Mouse (Mus musculus) lung, embryonic 14.5 days (tissue): ENCODE results near the gene Fam219a. TPM values are rescaled to one million over a fixed set of nuclear protein-coding genes. Genes with fewer than 3 reads are reported as not detected.

Experiments used
- ATAC-seq: fragments of 200-750 bp; cut with Nextera tagmentation; 2 replicates; pipeline ENCODE4 v1.8.0; 2017; ENCODE audit warnings: mild to moderate bottlenecking, moderate TSS enrichment, moderate library complexity; ENCODE audit not compliant: insufficient read depth
- DNase-seq: peaks from one replicate; pipeline ENCODE4 v3.0.0-alpha.2; 2015
- H3K27ac ChIP-seq: fragments of 300-500 bp; sonication (generic); 2 replicates; pipeline ENCODE4 v1.5.1; 2014; ENCODE audit warnings: low read depth, mild to moderate bottlenecking, moderate library complexity
- H3K27me3 ChIP-seq: fragments of 300-500 bp; sonication (generic); 2 replicates; pipeline ENCODE4 v1.6.1; 2014; ENCODE audit warnings: low read length, control low read depth; ENCODE audit not compliant: insufficient read depth
- H3K36me3 ChIP-seq: fragments of 300-500 bp; sonication (generic); 2 replicates; pipeline ENCODE4 v1.6.1; 2014; ENCODE audit warnings: control low read depth; ENCODE audit not compliant: insufficient read depth
- H3K4me1 ChIP-seq: fragments of 300-500 bp; sonication (generic); 2 replicates; pipeline ENCODE4 v1.6.1; 2014; ENCODE audit warnings: antibody characterized with exemption, control low read depth; ENCODE audit not compliant: insufficient read depth
- H3K4me2 ChIP-seq: fragments of 300-500 bp; sonication (generic); 2 replicates; pipeline ENCODE4 v1.6.1; 2014; ENCODE audit warnings: mild to moderate bottlenecking
- H3K4me3 ChIP-seq: fragments of 300-500 bp; sonication (generic); 2 replicates; pipeline ENCODE4 v1.5.1; 2014; ENCODE audit warnings: low read depth, low read length
- H3K9ac ChIP-seq: fragments of 300-500 bp; sonication (generic); 2 replicates; pipeline ENCODE4 v1.6.1; 2014
- H3K9me3 ChIP-seq: fragments of 300-500 bp; sonication (generic); 2 replicates; pipeline ENCODE4 v1.6.1; 2016; ENCODE audit warnings: low read depth, low read length, control low read depth
- CTCF ChIP-seq: IDR thresholded peaks from 2 replicates; pipeline ENCODE4 v1.5.1; 2016; ENCODE audit warnings: antibody characterized with exemption, low read depth
- WGBS: fragments of 180-500 bp; shearing (Covaris S2); extraction: QIAGEN DNeasy Blood & Tissue Kit; methylation state at CpG from one replicate; pipeline ENCODE4 v1.1.7; 2014; 5-methylcytosine and 5-hydroxymethylcytosine counted together
- polyA plus RNA-seq: library from polyadenylated mRNA; unstranded; fragments of >200 nt; fragmentation: Nextera tagmentation; extraction: Ambion mirVana; gene quantifications from 2 replicates; pipeline ENCODE4 v1.2.1, GENCODE M21; 2014

Gene Fam219a
- polyA plus RNA-seq, 1 experiment from 2014 or later, result 2.0 TPM

DNA sequence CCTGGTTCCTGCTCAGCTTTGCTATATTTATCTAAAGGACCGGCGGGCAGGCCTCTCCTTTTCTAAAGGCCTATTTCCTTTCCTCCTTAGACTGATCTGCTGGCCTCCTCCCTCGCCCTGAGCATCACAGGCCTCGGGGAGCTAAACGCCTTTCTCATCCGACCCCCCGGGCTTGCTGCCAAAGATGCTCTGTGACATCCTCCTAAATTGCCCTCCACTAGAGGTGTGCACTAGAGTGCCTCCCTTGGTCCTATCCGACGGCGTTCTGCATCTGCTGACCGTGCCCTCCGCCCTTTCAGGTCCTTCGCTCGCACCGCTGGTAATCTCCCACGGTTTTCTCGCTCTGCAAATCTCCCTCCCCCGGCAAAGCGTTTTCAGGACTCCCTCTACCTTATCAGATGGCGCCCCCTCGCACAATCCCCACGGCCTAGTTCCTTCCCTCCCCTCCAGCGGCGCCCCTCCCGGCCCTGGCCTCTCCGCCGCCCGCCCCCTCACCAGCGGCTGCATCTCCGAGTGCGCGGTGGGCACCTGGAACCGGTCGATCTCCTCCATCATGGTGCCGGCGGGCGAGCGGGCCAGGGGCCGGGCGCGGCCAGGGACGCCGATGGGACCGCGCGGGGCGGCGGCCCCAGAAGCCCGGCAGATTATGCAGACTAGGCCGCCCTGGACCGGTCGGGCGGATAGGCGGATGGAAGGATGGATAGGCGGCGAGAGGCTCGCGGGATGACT is 492 bp downstream of the Fam219a start:
- H3K4me2 ChIP-seq, result peak overlapping the region; percentile 94
- H3K27ac ChIP-seq, result no peak overlapping the region
- ATAC-seq (peak; percentile 9; the same call in 1 of the 2 replicates), DNase-seq (peak; percentile 46)
- H3K9ac ChIP-seq, result peak overlapping the region; percentile 66
- peak overlapping the region; percentile 70 for H3K4me3 ChIP-seq
- no peaks in the 10 kb centered on the region for H3K27me3 ChIP-seq
- TF ChIP-seq CTCF, result no peak; the same call in 1 of the 2 replicates
- WGBS, result 1% methylated on average over 58 of the region's 58 CpGs
- H3K9me3 ChIP-seq, result no peaks in the 10 kb centered on the region
- H3K4me1 ChIP-seq, result peaks cover 6% of the 10 kb centered on the region; the same call in 1 of the 2 replicates
- H3K36me3 ChIP-seq, result no peaks in the 10 kb centered on the region

DNA sequence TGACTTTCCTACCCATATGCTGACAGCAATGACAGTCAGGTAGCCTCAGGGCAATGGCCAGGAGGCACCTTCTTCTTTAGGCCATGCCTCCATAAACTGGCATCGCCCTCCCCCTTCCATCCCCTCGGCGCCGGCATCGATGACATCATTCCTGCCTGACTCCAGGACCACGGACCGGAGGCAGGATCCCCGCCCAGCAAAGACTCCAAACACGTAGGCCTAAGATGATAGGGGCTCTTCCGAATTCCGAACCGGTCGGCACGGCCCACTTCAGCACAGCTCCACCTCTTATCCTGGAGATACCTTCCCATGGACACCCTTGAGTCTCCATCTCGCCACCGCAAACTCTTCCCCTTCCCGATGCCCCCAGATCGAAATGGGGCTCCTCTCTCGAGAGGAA is 1.1 kb downstream of the Fam219a start:
- H3K36me3 ChIP-seq, result no peaks in the 10 kb centered on the region
- peaks cover 6% of the 10 kb centered on the region; the same call in 1 of the 2 replicates for H3K4me1 ChIP-seq
- ATAC-seq, result no peak
- H3K27me3 ChIP-seq, result no peaks in the 10 kb centered on the region
- peak overlapping the region; percentile 70 for H3K4me3 ChIP-seq
- H3K9me3 ChIP-seq, result no peaks in the 10 kb centered on the region
- H3K9ac ChIP-seq, result peak overlapping the region; percentile 66; the same call in 1 of the 2 replicates
- no peak for TF ChIP-seq CTCF
- peak overlapping the region; percentile 94 for H3K4me2 ChIP-seq
- no peak overlapping the region for H3K27ac ChIP-seq
- peak; percentile 27 for DNase-seq
- WGBS, result 7% methylated on average over 19 of the region's 19 CpGs

DNA sequence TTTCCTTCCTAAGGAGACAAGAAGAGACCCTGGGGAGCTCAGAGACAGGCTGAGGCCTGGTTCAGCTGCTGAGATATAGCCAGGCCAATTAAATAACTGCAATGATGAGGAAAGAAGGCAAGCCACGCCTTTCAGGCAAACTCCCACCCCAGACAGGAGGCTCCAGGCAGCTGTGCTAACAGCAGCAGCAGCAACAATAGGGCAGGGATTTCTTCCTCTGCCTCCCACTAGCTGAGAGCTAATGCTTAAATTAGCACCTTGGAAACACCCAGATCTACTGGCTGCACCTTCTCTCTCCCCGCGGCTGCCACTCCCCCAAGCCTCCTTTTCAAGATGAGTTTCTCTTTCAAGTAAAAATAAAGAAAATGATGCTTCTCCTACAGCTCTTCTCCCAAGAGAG is 3.2 kb downstream of the Fam219a start:
- no peak overlapping the region for H3K4me3 ChIP-seq
- H3K4me1 ChIP-seq, result peaks cover 6% of the 10 kb centered on the region; the same call in 1 of the 2 replicates
- H3K9ac ChIP-seq, result no peak overlapping the region
- H3K36me3 ChIP-seq, result no peaks in the 10 kb centered on the region
- WGBS, result 4% methylated on average over 3 of the region's 3 CpGs
- no peaks in the 10 kb centered on the region for H3K27me3 ChIP-seq
- no peak for DNase-seq
- ATAC-seq, result no peak
- no peaks in the 10 kb centered on the region for H3K9me3 ChIP-seq
- no peak overlapping the region for H3K27ac ChIP-seq
- TF ChIP-seq CTCF, result no peak
- H3K4me2 ChIP-seq, result no peak overlapping the region

DNA sequence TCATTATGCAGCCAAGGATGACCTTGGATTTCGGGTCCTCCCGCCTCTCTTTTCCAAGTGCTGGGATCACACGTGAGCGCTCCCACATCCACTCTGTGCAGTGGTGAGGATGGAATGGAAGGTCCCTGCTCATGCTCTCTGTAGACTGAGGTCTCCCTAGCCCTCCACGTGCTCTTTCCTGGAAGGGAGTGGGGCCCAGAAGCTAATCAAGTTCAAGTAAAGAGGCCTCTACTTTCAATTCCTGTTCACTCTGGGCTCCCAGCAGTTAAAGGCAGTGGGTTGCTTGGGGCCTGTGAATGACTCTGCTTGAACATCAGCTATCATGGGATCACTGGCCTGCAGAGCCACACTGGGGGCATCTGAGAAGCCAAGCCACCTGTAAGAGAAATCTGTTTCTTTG is 6.0 kb downstream of the Fam219a start:
- no peaks in the 10 kb centered on the region for H3K27me3 ChIP-seq
- no peaks in the 10 kb centered on the region for H3K9me3 ChIP-seq
- no peak for TF ChIP-seq CTCF
- ATAC-seq, result no peak
- no peak overlapping the region for H3K27ac ChIP-seq
- no peak overlapping the region for H3K4me2 ChIP-seq
- H3K4me1 ChIP-seq, result peaks cover 3% of the 10 kb centered on the region; the same call in 1 of the 2 replicates
- no peak overlapping the region for H3K9ac ChIP-seq
- no peak for DNase-seq
- no peak overlapping the region for H3K4me3 ChIP-seq
- WGBS, result 84% methylated on average over 5 of the region's 5 CpGs
- no peaks in the 10 kb centered on the region for H3K36me3 ChIP-seq

DNA sequence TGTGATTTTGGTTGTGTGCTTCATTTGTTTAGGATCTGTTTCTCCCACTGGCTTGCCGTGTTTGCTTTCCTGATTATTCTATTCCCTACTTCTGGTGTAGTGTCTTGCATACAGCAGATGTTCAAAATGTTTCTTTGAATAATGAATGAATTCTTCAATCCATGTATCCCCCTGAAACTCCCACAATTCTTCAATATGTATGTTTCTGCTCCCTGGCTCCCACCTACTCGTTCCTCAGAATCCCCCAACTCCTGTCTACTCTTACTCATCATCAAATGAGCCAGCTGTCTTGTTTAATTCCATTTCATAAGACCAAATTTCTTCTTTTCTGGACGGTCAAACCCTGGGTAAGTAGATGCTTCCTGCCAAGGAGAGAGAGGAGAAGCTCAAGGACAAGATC is 12.2 kb downstream of the Fam219a start:
- Histone ChIP-seq H3K9me3 (no peaks in the 10 kb centered on the region), H3K27me3 (no peaks in the 10 kb centered on the region), H3K4me1 (0 out of 2 replicates have a peak, but pooled peaks cover 4% of the 10 kb centered on the region), H3K27ac (no peak overlapping the region), H3K4me3 (no peak overlapping the region), H3K36me3 (no peaks in the 10 kb centered on the region), H3K4me2 (no peak overlapping the region), H3K9ac (no peak overlapping the region)
- DNase-seq (no peak), ATAC-seq (no peak)
- no peak for TF ChIP-seq CTCF
- WGBS, result 53% methylated on average over 3 of the region's 3 CpGs

DNA sequence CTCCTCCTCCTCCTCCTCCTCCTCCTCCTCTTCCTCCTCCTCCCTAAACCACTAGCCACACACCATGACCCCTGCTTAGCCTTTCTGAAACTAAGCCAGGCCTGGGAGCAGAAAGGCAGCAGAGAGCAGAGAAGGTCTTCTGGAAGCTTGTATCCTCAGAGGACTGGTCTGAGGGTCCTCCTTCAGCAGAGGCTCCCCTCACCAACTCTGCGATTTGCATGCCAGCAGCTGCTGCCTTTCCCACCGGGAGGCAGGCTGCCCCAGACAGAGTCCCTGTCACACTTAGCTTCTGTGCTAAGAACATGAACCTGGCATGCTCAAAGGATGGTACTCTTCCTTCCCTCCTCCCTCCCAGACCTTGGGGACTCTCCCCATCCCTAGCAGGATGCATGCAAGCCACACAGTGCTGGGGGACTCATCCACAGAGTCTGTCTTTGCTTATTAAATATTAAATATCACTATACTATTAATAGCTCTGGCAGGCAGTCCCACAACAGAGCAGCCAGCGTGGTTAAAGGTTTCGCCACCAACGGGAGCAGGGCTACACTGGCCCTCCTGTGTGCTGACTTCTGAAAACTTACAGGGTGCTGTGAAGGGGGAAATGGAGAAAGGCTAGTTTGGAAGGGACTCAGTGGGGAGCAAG is 12.9 kb downstream of the Fam219a start:
- H3K27ac ChIP-seq, result no peak overlapping the region
- no peaks in the 10 kb centered on the region for H3K9me3 ChIP-seq
- no peak for TF ChIP-seq CTCF
- DNase-seq (no peak), ATAC-seq (no peak)
- 0 out of 2 replicates have a peak, but pooled peaks cover 4% of the 10 kb centered on the region for H3K4me1 ChIP-seq
- H3K9ac ChIP-seq, result no peak overlapping the region
- H3K4me2 ChIP-seq, result no peak overlapping the region
- H3K36me3 ChIP-seq, result no peaks in the 10 kb centered on the region
- WGBS, result 46% methylated on average over 5 of the region's 5 CpGs
- H3K27me3 ChIP-seq, result no peaks in the 10 kb centered on the region
- H3K4me3 ChIP-seq, result no peak overlapping the region

DNA sequence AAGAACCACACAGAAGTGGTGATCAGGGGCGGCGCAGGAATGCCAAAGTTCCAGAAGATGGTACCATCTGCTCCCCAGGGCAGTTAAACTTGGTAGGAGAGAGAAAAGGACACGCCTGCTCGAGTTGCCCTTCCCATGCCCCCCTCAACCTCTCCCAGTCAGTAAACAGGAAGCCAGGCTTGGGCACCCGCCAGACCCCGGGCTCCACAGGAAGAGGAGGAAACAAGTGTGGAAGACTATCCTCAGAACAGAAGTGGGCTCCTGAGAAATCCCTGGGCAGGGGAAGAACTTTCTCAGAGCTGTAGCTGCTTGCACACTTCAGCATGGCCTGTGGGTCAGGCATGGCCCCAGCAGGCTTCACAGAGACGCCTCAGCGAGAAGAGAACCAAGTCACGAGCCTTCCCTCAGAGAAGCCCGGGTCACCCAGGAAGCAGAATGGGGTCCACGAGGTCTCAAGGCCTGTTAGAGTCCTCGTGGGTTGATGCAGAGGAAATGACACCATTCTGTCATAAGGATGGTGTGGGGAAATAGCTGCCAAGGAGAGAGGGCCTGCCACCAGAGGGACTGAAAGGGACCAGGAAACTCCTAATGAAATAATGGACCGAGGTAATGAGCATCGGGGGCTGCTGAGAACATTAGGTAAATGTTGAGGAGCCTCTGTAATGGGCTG is 14.2 kb downstream of the Fam219a start:
- Histone ChIP-seq H3K4me2 (no peak overlapping the region), H3K9ac (no peak overlapping the region), H3K36me3 (no peaks in the 10 kb centered on the region), H3K9me3 (no peaks in the 10 kb centered on the region), H3K27ac (peak overlapping the region; percentile 50; the same call in 1 of the 2 replicates), H3K4me1 (0 out of 2 replicates have a peak, but pooled peaks cover 4% of the 10 kb centered on the region), H3K4me3 (no peak overlapping the region), H3K27me3 (no peaks in the 10 kb centered on the region)
- TF ChIP-seq CTCF, result 0 out of 2 replicates have a peak, but pooled peaks have one; percentile 4
- DNase-seq (peak; percentile 62), ATAC-seq (no peak; the same call in 1 of the 2 replicates)
- 53% methylated on average over 14 of the region's 14 CpGs for WGBS
